Mouse (Mus musculus) B cell, adult 2 months (primary cell): ENCODE data around the gene Tmem184c.

ENCODE experiments used
- DNase-seq, 2 experiments: peaks; one replicate each; pipeline ENCODE4 v3.0.0; 2022

The Tmem184c gene

DNA sequence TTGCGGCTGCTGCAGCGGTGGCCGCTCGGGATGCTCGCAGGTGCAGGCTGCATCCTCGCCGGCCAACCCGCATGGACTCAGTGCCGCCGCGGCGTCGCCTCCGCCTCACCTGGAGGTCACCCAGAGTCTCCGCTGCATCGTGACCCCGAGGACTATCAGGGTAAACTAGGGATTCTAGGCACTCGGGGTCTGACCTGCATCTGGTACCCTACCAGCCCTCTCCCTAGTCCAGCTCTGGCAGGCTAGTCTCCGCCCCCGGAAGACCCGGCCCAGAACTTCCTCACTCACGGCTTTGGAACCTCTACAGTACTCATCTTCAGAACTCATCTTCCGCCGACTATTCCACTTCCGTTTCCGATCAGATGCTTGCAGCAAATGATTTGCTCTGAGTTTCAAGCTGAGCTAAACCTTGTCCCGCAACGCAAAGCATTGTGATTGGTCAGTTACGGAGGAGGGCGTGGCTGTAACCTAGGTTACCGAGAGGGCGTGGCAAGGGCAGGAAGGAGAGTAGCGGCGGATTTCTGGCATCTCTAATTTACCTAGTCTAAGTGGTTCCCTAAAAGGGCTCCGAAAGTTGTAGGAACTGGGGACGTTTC lies at the start of gene Tmem184c:
Gene Tmem184c, minus strand, starts transcription at position 325 of the 596 bp plus-strand sequence.
- peak; percentile 100 for DNase-seq

DNA sequence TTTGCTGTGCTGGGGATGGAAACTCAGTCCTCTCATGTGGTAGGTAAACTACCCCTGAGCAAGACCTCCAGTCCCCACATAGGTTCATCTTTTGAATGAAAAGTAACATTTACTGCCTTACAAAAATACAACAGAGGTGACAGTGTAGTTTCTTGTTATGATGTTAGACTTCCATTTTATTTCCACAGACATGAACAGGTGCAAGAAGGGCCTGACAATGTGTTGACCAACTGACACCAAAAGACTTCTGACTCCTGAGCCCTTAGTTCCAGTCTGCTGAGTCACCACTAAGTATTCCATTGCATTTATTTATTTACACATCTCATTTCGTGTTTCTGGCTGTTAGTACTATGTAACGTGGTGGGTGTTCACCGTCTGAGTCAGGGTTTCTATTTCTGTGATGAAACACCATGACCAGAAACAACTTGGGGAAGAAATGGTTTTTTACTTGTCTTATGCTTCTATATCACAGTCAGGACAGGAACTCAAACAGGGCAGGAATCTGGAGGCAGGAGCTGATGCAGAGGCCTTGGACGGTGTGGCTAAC lies 49.1 kb upstream of the Tmem184c start:
- no peak for DNase-seq

DNA sequence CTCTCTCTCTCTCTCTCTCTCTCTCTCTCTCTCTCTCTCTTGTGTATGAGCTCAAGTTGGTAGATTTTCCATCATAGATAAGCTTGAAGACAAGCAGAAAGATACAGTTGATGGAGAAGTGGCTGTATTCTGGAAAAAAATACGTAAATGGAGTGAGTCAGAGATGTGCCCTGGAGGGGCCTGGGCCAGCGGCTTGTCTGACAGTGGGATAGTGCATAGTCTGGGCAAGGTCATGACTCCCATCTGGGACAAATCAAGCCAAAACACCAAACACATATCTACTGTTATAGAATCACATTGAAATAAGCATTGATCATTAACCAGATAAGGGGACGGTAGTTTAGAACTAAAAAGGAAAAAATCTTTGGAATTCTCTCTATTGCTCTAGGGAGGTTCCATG lies 47.9 kb upstream of the Tmem184c start:
- DNase-seq = no peak

DNA sequence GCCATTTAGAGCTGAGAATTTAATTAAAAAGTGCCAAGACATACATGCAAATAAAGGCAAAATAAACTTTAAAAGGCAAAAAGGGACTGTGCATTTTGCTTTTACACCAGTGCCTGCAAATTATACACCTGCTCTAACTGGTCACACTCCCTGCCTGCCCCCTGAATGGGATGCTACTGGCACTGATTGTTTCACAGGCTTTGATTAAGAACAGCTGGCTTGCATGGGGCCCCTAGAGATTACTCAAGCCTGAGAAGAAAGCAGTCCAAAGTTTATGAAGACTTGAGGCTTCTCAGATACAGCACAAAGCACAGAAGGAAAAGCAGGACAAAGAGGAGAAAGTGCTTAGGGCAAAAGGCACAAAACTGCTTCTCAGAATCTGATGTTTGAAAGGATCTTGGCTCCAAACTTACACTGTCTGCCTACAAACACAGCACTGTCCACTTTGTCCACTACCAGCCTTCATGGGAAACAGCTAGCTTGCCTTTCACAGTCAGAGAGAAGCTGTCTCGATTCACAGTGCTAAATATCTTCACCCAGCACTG lies 40.2 kb upstream of the Tmem184c start:
- no peak for DNase-seq

DNA sequence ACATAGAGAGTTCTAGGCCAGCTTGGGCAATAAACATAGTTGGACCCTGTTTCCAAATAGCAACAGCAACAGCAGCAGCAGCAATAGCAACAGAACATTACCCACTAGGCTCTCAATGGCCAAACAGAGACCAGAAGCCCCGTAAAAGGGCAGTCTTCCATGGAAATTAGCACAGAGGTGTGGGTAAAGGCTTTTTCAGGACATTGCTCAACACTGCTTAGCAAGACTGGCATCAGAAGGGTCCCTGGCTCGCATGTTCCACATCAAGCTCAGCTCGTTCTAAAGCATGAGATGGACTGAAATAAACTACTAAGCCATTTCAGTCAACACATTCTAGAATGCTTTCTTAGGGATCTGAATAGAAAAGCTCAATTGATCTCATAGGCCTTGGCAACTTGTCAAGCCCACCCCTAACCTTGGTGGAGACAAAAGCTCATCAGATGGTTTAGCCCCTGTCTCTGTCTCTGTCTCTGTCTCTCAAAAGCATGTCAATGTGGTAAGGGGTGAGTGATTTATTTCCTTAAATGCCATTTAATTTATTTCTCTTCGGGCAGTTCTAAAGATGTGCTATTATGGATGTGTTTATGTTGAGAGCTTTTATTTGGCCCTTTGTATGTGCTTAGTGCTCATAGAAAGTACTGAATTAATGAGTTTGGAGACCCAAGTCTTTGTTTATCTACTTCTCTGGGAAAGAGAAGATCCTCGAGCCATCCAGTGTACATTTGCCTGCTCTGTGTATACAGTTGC lies 29.8 kb upstream of the Tmem184c start:
- DNase-seq = no peak

DNA sequence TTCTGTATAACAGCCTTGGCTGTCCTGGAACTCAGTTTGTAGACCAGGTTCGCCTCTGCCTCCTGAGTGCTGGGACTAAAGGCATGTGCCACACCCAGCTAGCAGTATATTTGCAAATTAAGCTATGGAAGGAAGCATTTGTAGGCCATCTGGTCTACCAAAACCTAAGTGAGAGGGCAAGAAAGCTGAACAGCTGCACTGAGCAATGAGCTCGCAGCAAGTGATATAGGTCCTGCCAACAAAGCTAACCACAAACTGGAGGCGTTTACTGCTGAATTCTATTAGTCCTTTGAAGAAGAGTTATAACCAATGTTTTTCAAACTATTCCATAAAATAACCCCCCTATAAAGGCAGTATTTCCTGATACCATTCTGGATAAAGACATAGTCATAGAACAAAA lies 27.1 kb upstream of the Tmem184c start:
- no peak for DNase-seq

DNA sequence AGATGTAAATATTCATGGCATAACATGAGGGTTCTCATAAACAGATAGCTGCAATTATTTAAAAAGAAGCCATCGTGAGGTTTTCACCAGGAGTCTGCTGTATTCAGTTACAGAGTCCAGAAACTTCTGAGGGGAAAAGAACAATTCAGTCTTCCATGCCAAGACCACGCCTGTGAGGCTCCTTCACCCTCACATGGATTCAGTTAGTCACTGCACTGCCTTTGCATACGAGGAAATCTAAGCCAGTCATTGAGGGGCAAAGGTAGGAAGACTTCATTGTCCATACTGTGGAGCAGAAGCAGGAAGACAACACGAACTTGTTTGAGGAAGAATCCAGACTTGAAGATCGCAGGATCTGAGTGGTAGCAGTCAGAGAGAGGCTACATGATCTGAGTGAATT lies 23.5 kb upstream of the Tmem184c start:
- no peak for DNase-seq

DNA sequence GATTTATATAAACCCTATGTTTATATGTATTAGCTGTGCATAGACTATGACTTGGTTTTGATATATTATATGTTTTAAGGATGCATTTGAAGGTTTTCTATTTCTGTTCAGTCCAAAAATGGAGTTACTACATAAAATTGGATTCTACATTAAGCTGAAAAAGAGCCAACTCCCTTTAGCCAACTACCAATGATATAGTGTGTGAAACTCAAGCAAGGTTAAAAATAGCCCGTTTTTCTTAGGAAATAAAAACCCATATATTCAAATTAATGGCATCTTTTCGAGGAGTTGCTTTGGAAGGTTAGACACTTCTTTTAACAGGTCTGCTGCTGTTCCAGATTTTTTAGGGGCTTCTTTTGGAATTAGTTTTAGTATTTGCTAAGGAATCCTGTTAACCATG lies 22.7 kb upstream of the Tmem184c start:
- no peak for DNase-seq

DNA sequence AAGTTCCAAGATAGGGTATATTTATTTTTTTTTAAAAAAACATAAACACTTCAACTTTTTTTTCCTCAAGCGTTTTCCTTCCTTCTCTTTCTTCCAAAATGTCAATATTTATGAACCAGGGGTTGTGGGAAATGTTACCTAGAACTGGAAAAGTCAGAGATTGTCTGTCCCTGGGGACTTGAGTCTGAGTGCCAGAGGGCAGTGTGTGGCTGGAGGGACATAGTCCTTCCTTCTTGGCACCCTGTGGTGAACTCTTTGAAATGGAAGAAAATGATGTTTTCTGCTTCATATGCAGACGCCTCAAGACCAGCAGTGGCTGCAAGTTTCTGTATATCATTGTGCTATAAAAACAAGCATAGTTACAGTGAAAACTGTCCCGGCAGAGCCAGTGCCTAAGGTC lies 20.2 kb upstream of the Tmem184c start:
- no peak for DNase-seq

DNA sequence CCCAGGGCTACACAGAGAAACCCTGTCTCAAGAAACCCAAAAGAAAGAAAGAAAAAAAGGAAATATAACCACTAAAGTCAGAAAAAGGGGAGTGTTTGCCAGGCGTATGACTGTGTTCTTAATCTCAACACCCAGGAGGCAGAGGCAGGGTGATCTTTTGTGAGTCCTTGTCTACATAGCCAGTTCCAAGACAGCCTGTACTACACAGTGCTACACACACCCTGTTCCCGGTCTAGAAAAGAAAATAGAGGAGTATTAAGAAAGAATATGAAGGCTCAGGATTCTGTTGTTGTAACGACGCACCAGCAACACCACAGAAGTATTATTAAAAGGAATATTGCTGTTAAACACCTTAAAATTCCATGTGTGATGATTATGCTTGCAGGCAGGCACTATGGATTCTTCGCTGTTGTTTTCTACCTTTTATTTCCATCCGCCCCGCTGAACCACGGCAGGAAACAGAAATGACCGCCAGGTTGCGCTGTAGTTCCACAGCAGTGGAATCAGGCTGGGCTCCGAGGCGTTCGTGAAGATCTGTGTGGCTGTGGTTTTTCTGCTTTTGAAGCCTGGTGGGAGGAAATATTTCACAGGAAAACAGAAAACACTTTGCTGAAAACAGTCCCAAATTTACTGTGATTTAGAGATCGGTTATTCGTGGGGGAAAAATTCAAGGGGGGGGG lies 19.5 kb upstream of the Tmem184c start:
- DNase-seq = peak; percentile 69 to 70

DNA sequence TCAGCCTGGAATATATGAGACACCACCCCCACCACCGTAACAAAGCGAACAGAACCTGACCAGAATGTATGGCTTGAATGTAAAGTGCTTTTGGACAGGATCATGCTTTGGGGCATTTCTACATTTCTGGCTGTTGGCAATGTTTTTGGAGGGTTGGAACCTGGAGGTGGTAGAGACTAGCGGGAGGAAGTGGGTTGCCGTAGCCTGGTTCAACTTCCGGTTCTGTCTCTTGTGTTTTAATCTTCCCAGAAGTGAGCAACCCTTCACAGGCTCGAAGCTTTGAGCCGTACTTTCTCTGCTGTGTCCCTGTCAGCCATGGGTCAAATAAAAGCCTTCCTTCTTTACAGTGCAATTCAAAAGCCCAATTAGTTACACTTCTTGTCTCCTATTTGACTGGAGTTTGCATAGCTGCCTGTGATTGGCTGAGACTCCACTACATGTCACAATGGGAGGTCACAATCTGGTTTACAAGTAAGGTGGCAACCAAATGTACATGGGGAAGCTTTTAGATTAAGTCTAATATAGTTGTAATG lies 13.2 kb upstream of the Tmem184c start:
- no peak for DNase-seq

DNA sequence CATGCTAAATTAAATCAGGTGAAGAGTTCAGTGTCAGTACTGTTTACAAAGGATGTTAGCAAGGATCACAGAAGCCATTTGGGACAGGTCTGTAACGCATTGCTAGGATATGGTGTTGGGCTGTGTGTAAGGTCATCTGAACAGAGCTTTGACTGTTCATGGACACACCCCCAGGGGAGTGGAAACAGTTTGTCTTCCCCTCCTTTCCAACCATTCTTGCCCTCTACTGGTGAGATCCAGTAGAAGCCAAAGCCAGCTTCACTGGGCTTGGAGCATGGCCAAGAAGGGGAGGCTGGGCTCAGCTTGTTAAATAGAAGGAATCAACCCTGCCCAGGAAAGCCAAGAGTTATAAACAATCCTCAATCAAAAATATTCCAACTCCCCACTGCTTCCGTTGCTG lies 7.4 kb upstream of the Tmem184c start:
- DNase-seq = no peak

DNA sequence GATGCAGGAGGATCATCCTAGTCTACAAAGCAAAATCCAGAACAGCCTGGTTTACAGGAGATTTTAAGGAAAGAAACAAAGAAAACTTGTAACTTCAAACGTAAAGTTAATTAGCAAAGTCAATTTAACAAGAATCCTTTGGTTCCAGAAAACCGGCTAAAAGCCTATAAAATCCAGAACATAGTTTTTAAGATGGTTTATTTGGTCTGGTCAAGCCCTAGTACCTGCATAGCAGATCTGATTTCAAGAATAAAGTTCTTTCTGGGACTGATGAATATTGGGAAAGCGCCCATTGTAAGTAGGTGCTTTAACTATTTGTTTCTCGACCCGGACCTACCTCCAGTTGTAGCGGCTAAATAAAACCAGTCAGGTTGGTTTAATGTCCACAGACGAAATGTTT lies 877 bp downstream of the Tmem184c start:
- DNase-seq = no peak

DNA sequence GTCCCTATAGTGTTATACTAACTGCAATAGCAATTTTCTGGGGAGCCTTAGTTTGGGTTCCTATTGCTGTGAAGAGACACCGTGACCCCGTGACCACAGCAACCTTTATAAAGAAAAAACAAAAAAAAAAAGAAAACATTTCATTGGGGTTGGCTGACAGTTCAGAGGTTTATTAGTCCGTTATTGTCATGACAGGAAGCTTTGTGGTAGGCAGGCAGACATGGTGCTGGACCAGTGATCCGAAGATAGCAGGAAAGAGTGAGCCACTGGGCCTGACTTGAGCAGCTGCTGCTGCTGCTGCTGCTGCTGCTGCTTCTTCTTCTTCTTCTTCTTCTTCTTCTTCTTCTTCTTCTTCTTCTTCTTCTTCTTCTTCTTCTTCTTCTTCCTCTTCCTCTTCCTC lies 26.3 kb downstream of the Tmem184c start:
- no peak for DNase-seq

DNA sequence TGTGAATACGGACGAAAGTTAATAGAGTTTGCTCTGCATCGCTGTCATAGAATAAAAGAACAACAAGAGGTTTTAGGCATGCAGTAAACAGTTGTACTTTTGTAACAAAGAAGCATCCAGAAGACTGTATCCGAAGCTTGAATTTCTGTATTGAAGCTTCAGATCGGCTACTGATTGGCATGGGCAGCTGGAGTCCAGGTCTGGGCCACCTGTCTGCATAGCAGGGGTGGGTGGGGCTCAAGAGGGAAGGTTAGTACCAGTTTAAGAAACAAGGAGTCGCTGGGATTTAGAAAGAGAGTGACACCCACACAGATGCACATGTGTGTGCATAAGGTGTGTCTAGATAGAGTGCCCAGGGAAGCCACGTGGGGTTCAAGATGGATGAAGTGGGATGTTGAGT lies 32.8 kb downstream of the Tmem184c start:
- DNase-seq = no peak

DNA sequence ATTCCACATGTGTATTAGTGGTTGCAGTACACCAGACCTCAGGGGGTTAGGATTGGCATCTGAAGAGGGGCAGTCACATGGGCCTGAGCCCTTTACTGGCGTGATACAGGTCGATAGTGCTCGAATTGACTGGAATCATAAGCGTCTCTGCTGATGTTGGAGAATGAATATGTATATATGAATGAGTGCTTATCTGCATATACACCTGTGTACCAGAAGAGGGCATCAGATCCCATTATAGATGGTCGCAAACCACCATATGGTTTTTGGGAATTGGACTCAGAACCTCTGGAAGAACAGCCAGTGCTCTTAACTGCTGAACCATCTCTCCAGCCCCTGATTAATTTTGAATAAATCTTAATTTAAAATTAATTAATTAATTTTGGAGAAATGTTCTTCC lies 36.3 kb downstream of the Tmem184c start:
- no peak for DNase-seq

DNA sequence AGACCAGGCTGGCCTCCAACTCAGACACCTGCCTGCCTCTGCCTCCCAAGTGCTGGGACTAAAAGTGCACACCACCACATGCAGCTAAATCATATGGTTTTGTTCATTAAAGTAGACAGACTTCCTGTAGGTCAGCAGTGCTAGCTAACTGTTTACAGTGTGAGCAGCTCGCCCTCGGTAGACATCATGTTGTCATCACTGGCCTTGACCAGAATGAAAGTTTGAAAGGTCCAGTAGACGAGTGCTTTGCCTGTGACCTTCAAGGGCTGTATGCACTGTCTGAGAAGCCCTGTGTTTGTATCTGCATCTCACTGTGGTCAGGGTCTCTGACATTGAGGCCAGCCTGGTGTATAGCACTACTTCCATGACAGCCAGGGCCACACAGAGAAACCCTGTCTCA lies 49.1 kb downstream of the Tmem184c start:
- no peak for DNase-seq

DNA sequence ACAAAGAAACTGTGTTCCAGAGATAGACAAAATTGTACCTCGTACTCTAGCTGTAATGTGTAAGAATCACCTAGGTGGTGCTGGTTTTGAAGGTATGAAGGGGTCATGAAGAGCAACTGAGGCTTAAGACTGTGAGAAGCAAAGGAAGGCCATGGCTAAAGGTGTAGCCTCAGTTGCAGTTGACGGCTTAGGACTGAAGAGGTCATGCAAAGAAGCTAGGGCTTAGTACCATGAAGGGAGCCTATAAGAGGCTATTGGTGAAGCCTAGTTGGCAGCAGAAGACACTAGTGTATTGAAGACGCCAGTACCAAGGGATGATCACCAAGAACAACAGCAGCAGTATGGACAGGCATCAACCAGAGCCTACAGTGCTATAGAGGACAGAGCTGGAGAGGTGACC lies 58.0 kb downstream of the Tmem184c start:
- DNase-seq = no peak

DNA sequence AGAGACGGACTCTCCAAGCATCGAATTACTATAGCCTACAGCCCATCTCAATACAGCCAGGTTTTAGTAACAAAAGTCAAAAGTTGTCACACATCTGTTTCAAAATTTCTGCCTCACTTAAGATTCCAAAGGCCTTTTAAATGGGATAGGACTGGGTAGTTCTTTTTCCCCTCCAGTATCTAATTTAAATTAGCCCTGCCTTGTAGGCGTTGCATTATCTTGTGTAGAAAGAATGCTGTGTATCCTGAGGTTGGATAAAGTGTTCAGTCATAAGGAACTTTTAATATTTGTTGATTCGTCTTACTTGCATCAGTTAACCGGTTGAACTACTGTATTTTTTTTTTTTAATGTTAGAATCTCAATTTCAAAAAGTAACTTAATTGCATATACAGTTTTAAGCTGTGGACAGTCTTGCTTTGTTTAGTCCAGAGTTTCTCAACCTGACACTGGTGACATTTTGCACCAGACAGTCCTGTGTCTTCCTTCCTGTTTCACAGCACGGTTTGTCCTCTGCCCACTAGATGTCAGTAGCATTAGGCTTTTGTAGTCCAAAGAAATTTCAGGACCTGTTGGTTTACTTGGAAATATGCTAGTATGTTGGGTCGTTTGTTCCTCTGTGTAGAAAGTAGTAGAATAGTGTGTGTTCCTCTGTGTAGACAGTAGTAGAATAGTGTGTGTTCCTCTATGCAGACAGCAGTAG lies 60.5 kb downstream of the Tmem184c start:
- DNase-seq = peak; percentile 12 to 29

DNA sequence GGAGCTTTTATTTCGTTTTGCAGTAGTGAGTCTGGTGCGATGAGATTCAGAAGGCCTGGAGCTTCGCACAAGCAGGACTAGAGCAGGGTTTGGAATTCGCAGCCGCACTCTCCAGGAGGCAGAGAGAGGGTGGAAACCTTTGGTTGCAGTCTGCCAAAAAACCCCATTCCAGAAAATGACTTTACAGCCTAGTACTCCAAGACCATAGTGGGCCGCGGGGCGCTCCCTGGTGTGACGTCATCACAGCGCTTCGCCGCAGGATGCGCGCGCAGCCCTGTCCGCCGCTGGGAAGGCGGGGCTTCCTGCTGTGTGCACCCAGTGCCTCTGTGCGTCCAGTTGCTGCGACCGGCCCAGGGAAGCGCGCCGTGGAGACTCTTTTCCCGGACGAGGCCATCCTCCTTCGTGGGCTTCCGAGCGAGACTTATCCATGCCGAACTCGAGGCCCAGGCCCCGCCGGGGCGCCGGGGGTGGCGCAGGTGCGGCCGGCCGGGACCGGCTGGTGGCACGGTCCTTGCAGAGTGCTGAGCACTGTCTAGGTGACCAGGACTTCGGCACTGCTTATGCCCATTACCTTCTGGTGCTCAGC lies 61.3 kb downstream of the Tmem184c start, which contains the start of gene Prmt9:
Gene Prmt9, plus strand, starts transcription at position 277 of the 586 bp plus-strand sequence.
- peak; percentile 93 to 94 for DNase-seq
